Mouse (Mus musculus): Measurements from ENCODE around the gene Siva1.

The Siva1 gene

DNA sequence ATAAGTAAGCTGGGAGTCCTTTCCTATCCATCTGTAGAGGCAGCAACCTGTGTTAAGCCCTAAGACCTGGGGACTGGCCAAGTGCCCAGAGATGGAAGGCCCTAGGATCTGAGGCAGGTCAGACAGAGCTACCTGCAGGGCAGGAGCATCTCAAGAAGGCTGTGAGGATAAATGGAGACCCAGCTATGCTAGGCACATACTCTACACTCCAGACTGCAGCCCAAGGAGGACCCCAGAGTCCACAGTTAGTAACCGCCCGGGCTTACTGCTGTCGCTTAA is 16.8 kb downstream of the Siva1 start:
- DNase-seq: no peak

DNA sequence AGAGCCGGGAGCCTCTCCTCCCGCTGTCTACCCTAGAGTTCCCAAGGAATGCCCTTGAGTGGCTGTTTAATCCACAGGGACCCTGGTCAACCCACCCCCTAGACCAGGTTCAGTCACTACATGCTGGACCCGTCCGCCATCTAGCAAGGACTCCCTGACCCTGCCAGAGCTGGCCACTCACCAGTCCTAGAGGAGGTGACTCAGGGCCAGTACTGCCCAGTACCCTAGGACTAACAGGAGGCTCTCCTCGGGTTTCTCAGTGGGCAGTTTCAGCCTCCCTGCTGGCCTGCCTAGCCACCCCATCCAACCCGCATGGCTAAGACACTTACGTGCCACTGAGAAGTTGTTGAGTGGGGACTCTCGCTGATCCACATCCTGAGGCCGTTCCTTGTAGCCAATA is 17.4 kb downstream of the Siva1 start:
- no peak for DNase-seq

DNA sequence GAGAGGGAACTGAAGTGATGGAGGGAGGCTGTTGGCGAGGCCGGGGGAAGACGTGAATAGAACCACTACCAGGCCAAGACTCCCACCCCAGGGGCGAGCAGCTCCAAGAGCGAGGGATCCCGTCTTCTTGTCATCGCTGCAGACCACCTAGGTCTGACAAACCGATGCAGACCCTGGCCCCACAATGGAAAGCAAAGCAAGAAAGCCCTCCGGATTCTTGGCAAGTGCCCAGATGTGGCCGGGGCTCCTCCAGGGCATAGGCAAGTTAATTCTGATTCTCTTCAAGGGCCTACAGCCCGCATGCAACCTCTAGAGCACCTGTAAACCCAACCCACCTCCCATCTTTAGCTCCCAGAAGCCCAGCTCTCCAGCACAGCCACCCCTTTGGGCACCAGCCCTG is 18.8 kb downstream of the Siva1 start:
- no peak for DNase-seq

DNA sequence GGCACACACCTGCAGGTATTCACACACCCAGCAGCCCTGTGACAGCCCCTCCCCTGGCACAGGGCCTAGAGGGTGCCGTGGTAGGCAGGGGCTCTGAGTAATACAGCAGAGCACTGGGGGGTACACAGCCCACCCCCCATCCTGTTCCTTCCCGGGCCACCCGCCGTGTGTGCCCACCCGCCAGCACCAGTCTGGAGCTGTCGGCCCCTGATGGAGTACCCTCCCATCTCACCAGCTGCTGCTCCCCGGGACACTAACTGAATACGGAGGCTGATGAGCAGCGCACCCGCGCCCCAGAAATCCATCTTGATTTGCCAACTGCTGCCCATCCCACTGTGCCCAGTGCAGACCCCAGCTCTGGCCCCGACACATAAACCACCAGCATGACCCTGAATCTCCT is 19.2 kb downstream of the Siva1 start:
- no peak for DNase-seq

DNA sequence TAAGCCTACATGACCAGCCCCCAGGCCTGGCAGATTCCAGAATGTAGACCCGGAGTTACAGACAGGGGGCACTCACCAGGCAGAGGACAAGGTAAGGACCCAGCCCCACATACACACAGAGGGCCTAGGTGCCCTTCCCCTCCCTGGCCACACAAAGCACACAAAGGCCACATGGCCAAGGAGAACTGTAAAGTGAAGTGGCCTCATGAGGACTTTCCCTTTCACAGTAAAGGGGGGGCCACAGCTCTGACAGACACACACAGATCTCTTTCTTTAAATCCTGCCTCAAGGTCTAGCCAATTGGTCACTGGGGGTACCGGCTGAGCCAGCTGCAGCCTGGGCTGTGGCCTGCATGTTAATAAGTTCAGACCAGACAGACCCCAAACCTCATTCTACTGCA is 19.6 kb downstream of the Siva1 start:
- no peak for DNase-seq

DNA sequence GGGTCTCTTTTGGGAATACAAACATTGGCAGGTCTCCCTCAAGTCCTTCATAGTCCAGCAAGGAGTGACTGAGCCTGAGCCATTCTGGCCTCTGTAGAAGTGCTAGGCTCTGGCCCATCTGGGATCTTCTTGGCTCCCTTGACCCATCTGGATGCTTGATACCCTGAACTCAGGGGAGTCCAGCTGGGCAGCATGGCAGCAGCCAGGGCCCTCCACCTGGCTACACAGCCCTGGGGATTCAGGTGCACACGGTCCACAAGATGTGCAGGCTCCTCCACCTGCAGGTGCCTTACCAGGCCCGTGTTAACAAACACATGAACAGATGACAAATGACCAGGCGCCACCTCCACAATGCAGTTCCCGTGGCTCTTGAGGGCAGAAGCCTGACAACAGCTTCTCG is 20.2 kb downstream of the Siva1 start:
- no peak for DNase-seq

DNA sequence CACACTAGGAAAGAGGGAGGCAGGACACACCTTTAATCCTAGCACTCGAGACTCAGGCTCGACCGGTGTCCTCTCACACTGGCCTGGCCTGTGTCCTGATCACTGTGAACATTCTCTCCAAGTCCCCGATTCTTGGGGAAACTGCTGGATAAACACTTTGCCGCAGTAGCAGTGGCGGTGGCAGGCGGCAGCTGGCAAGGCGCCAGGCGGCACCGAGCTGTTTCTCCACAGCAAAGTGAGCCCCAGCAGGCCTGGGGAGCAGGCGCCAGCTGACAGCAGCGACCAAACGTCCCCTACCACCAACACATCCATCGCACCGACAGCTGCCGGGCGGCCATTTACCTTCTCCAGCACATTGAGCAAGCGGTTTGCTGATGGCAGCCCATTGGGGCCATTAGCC is 21.0 kb downstream of the Siva1 start:
- DNase-seq: no peak

DNA sequence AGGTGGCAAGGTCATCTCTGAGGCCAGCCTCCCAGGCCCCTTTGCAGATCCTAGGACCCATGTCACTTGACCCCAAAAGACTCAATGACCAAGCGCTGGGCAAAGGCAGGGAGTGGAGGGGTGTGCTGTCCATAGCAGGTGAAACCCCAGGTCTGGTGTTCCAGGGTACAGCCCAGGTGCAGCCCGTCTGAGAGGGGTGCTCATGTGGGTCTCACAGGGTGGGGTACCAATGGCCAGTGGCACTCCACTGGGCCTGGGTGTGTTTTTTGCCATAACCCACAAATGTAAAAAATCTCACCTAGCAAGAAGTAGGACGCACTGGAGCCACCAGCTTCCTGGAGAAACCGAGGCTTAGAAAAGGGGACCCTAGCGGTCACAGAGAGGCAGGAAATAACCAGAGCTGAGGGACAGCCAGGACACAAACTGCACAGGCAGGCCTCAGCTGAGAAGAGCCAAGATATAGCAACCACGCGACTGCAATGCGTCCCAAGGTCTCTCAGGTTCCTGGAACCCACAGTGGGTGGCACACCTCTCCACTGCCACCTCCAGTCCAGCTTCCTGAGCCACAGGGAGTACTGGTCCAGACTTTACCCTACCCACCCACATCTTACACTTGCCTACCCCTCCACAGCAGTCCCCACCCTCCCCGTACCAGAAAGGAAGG is 21.5 kb downstream of the Siva1 start:
- DNase-seq: no peak

DNA sequence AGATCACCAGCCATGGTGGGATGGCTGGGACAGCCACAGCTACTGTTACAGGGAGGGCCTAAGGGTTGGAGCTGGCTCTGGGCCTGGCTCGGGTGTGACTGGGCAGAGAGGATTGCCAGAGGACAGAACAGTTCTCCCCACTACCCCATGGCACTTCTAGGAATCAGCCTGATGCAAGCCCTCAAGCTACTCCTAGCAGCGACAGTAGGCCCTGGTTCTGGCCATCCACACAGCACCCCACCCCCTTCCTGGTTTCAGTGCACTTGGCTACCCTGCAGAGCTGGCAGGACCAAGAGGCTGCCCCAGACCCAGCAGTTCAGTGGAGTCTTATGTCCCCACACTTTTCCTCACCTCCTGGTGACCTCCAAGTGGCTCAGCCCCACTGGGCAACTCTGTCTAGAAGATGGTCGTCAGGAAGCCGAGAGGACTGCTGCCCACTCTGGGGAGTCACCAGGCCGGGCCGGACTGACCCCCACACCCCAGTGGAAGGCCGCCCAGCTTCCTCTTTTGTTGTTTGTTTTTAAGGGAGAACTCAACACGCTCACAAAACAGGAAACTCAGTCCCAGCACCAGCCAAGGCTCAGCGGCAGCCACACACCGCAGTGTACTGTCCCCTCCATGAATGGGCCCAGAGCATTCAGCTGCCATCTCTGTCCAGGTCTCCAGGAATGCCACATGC is 23.3 kb downstream of the Siva1 start:
- no peak for DNase-seq

DNA sequence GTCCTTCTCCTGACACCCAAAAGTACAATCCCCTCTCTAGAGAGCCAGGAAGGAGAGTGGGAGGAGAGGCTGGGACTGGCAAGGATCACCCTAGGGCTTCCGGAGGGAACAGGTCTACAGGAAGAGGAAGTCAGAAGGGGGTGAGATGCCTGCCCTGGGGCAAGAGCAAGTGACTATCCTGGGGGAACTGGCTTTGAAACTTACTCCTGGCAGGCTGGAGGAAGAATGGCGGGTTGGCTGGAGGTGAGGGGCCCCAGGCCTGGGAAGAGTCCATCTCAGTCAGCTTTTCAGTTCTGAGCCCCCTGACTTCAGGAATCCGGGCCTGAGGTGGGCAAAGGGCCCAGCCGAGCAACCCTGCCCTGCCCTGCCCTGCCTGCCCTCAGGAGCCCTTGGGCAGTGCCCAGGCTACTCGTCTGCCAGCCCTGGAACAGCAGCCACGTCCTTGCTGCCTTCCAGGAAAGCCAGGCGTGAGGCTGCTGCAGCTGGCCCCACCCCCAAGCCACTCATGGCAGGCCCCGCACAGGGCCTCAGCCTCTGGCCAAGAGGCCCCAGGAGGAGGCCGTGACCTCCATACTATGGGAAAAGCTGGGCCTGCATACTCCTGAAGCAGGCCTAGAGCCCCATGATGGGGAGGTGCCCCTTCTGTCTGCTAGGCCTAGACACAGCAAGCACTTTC is 26.4 kb downstream of the Siva1 start:
- no peak for DNase-seq

DNA sequence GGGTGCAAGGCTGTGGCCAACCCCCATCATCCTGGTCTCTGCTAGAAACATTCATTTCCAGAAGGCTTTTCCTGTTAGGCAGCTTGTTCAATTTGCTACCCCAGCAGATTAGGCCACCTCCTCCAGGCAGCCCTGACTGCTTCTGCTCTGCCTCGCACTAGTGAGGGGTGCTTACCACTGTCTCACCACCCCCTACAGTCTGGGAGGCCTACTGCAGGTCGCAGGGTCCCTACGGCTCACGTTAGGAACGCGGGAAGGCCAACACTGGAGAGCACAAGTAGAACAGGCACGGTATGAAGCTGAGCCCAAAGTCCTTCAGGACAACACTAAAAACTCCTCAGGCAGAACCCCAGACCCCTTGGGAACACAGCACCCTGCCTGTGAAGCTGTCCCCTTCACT is 27.4 kb downstream of the Siva1 start:
- DNase-seq: no peak

DNA sequence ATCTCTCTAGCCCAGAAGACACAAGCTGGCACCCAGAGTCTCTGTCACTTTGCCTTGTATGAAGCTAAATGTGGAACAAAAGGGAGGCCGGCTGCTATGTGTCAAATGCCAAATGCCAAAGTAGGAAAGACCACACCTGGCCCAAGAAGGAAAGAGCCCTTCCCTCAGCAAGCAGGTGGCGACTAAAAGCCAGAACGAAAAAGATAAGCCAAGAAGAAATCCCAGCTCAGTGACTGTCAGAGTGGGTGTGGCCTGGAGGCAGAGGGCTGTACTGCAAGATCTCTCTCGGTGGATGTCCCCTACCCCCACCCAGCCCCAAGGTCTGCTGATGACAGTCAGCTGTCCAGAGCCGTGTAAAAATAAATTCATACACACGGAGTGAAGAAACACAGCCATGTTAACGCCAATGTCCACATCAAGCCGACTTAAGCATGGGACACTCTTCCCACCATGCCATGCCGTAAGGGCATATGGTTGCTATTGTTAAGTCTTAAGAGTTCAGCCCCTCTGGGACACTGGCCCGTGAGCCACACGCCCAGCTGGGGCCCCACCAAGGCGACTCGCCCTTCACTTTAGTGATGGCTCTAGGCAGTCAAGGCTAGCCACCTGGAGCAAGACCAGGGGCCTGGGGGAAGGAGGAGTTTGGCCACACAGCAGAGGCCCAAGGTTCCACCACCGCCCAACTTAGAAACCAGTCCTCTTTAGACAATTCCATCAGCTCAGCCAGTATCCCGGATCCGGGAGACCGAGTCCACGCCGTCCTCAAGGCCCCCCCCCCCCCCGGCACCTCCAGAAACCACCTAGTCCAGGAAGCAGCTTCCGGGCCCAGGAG is 28.5 kb downstream of the Siva1 start:
- DNase-seq: no peak

DNA sequence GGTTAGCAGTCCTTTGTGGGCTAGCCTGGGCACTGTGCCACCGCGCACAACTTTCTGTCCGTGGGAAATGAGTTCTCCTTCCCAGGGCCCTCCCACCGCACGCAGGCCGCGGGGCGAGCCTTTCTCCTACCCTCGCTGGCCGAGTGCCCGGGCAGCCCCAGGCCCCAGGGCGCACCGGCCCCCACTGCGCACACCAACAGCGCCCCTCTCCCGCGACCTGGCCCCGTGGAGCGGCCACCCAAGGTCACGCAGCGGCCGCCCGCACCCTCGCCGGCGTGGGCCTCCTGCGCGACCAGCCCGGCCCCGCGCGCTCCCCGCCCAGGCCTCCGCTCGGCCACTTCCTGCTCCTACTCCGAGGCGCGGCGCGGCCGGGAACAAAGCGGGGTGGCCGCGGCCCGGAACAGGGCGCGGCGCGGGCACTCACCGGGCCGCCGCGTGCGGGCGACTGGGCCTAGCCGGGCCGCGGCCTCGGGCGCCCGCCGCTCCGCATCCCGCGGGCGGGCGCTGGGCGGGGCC is 29.2 kb downstream of the Siva1 start:
- DNase-seq: peak; percentile 37

DNA sequence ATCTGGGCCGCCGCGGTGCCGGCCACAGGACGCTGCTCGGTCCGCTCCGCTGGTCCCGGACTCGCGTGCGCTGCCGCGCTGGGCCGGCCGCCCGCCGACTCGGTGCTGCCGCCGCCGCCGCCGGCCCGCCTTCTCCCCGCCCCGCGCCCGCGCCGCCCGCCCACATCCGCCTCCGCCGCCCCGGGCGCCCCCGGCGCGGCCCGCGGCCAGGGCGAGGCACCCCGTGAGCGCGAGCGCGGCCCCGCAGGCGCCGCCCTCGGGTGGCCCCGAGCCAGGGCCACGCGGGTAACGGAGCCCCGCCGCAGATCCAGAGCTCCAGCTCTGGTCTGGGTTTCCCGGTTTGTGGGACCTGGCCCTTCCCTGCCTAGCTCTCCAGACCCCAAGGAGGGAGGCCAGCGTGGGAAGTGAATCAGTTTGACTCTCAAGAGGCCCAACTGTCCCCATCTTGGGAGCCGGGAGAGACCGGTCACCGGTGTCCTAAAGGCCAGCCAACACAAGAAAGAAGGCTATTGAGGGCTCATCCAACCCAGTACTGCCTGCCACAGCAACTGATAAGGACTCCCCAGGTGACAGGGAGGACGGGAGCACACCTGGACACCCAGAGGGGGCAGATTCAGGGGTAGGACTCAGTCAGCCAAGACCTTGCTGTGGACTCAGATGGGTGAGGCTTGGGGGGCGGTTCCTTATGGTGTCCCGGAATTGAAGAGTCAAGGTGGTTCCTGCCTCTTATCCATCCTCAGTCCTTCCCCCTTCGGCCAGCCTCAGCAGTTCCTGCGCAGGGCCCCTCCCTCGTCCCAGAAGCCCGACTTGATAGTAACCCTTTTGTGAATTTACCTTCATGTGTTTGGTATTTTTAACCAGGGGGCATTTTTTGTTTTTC is 29.9 kb downstream of the Siva1 start, which contains the start of gene Akt1:
Akt1 (minus strand) TSS at position 753 of the 880 bp plus-strand sequence.
- DNase-seq: peak; percentile 56

DNA sequence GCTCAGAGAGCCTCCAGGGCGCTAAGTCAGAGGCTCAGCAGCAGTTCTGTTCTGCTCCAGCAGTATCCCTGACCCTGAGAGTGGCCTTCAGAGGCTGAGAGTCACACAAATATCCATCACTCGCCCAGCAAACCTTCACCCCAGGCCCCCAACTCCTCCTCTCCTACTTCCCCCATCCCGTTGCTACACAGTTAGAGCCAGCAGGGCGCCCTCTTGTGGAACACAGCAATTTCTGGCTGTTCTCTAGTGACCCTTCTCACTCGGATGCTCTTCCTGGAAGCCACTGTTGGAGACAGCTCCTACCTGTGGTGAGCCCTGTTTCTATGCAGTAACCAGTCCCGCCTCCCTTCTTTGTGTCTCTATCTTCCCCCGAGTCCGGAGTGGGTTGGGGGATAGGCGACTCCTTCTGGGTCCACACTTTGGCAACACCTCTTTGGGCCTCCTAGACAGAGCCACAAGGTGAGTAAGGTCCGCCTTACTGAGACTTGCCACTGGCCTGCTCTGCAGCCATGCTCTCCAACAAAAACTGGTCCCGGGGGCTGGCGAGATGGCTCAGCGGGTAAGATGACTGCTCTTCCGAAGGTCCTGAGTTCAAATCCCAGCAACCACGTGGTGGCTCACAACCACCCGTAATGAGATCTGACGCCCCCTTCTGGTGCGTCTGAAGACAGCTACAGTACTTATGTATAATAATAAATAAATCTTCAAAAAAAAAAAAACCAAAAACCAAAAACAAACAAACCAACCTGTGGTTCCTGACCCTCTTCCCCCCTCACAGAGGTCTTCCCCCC is 31.0 kb downstream of the Siva1 start:
- DNase-seq: peak; percentile 87

DNA sequence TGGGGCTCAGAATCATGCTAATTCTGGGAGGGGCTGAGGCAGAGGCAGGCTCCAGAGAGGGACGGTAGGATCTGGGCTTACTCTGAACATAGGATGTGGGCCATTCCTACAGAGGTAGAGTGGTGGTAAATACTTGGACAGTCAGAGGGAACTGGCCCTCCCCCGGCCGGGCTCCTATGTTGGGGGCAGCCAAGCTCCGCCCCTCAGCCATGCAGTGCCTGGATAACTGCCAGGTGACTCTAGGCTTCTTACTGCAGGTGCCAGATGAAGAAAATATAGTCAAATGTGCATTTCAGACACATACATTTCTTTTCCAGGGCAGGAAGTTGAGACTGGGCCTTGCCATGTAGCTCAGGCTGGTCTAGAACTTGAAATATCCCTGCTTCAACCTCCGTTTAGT is 32.6 kb downstream of the Siva1 start:
- no peak for DNase-seq

DNA sequence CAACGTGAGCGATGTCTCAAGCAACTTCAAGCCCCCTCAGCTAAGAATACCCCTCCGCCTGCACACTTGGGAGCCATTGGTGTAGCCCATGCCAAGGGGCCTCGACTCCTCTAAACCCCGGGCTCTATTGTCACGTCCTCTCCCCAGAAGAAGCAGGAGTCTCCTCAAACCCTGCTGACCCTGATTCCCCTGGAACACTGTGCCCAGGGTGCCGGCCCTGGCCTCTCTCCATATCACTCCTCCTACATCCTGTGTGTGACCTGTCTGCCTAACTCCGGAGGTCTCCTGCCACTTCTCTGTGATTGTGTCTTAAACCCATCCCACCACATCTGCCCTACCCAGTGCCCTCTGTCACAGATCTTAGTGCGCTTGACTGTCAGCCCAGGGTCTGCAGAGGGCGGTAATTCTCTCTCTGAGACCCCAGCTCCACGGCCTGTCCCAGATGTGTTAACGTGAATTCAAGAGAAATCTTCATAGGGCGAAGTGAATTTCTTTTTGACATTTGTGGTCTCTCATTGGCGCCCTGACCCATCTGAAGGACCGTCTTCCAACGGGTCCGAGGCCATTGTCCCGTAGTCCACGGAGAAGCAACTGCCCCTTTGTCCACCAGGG is 33.6 kb downstream of the Siva1 start:
- DNase-seq: no peak

DNA sequence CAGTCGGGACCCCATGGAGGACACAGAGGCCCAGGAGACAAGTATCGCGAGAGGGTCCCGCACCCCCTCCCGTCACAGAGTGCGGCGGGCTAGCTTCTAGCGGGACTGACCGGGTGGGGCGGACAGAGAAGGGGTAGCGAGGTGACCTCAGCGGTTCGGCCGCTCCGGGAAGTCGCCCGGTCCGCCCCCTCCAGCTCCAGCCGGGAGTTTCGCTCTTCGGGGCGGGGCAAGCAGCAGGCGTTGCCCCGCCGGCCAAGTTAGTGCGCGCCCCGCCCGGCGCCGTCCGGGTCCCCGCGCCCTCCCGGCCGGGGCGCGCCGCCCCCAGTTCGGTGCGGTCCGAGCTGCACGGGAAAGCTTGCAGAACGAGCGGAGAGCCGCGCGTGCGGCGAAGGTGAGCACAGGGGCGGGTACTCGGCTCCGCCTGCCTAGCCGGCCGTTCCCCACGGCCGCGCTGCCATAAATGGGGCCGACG is 34.1 kb downstream of the Siva1 start, which contains the start of gene Zbtb42:
Zbtb42 (plus strand) TSS at position 274 of the 472 bp plus-strand sequence.
- DNase-seq: peak; percentile 51

DNA sequence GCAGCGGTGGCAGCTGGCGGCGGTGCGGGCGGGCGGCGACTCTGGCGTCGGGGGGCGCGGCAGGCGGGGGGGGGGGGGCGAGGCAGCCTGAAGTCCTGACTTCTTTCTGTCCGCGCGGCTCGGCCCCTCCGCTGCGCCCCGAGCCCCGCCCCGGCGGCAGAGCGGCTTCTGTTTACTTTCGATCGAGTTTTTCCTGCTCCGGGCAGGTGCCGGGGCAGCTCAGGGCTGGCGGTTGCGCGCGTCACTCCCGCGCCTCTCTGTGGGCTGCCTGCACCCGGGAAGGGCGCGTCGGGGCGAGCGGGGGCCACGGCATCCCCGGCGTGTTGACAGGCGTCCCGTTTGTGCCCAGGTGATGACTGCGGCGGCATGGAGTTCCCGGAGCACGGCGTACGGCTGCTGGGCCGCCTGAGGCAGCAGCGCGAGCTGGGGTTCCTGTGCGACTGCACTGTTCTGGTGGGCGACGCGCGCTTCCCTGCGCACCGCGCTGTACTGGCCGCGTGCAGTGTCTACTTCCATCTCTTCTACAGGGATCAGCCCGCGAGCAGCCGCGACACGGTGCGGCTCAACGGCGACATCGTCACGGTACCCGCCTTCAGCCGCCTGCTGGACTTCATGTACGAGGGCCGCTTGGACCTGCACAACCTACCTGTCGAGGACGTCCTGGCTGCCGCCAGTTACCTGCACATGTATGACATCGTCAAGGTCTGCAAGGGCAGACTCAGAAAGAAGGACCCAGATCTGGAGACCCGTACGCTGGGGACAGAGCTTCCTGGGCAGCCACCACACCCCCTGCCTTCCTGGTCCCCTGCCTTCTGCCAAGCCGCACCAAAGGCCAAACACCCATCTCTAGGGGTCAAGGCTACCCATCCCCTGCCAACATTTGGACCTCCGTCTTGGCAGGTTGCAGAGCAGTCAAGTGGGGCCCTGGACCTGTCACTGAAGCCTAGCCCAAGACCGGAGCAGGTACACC is 34.8 kb downstream of the Siva1 start:
- no peak for DNase-seq

DNA sequence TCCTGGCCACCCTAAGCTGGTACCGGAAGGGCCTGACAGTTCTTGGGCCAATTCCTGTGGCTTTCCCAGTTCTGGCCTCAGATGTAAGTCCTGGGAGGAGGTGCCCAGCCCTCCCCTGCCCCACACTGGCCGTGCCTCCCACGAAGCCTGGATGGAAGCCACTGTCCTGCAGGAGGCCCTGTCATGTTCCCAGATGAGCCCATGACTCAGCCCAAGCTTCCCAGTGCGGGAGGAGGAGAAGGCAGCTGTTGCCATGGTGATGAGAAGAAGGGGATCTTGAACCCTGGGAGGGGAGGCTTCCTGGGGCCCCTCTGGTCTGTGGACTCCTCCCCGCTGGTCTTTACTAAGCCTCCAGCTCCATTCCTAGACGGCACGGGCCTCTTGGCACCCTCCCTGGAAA is 38.9 kb downstream of the Siva1 start:
- DNase-seq: no peak

All from kidney, adult 9 months (tissue).